Mouse (Mus musculus) kidney, adult 18-20 months (tissue): ENCODE measurements around the gene Kcns1.

Experiments used
- DNase-seq: peaks from one replicate; pipeline ENCODE4 v3.0.0; 2021

Kcns1 gene

GRCm38 (mm10) chr2:164115531-164115930 lies 55.4 kb downstream of the Kcns1 start:
- DNase-seq, result no peak

GRCm38 (mm10) chr2:164114051-164114450 lies 56.9 kb downstream of the Kcns1 start:
- no peak for DNase-seq
